In the genomic region with DNA sequence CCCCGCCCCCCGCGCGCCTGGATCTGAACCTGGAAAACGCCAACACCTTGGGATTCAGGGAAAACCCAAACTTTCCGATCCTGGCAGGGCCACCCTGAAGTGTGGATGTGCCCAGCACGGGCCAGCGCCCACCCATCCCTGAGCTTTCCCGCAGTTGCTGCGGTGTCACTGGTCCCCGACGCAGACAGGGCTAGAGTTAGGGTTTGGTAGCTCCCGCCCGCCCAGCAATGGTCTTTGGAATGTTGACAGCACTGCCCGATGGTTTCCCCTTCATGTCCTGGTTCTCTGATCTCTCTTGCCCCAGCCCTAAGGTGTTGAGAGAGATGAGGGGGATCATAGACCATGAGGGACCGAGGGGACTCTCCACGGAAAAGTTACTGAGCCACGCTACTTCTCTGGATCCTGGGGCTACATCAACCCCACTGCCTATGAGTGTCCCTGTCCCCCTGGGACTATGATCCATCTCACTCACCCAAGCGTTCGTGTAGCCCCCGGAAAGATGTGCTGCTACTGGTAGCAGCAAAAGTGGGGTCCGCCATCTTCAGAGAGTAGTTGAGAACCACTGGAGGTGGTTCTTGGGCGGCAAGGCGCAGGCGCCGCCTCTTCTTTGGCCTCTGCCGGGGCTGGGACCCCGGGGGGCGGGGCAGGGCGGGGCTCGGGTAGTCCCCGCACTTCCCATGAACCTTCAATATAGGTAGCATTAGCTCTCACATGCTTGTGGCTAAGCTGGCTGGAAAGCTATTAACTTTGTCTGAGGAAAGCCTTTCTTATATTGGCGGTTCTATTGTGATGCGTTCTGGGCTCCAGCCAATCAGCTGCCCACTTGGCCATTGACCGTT, we compare ENCODE assay signal across 7 mouse cellular contexts. TPM values are rescaled to one million over a fixed set of nuclear protein-coding genes. Genes with fewer than 3 reads are reported as not detected.
DNase-seq lines count a peak whose midpoint lies in the region; ATAC-seq and TF ChIP-seq lines count a peak whose summit lies in the region.

A gene (minus strand): TSS at position 562 of the 839 bp plus-strand sequence.

- TF ChIP-seq CTCF in brain, embryonic 14.5 days (IDR thresholded peaks at IDR 0.05; ENCODE audit: borderline replicate concordance, extremely low read depth, insufficient read depth, insufficient read length), result no peak
- TF ChIP-seq CTCF in heart, adult 2 months (IDR thresholded peaks at IDR 0.05), result no peak

- H3K27ac ChIP-seq in heart, adult 2 months, result no peak within 1 kb of the TSS
- no peak within 1 kb of the TSS for H3K27ac ChIP-seq in stomach, embryonic 15.5 days

- TF ChIP-seq EP300 in heart, adult 2 months (IDR thresholded peaks at IDR 0.05; ENCODE audit: insufficient read depth, low read depth, low read length), result no peak

- H3K79me2 ChIP-seq in heart, adult 2 months (replicated peaks; ENCODE audit: control insufficient read depth, insufficient read depth, low read length), result no peaks in the 10 kb centered on the region

- intact Hi-C loops in heart, adult 2 months (cut with DNase I), result no loop called here
- intact Hi-C loops in left cerebral cortex, postnatal 14 days (cut with DNase I), result no loop called here

- H3K4me1 ChIP-seq in heart, adult 2 months (ENCODE audit: control insufficient read depth, insufficient read depth, low read length), result no peaks in the 10 kb centered on the region
- no peaks in the 10 kb centered on the region for H3K4me1 ChIP-seq in stomach, embryonic 15.5 days

- H3K9me3 ChIP-seq in stomach, embryonic 15.5 days, result no peaks in the 10 kb centered on the region

- TF ChIP-seq POLR2A in brain, embryonic 14.5 days (IDR thresholded peaks at IDR 0.05; ENCODE audit: borderline replicate concordance, extremely low read depth, insufficient read depth, insufficient read length, poor library complexity, severe bottlenecking), result no peak
- TF ChIP-seq POLR2A in heart, adult 2 months (IDR thresholded peaks at IDR 0.05; ENCODE audit: insufficient read depth, low read depth, low read length), result no peak

- H3K4me3 ChIP-seq in heart, adult 2 months, result peak within 1 kb of the TSS; percentile 46
- H3K4me3 ChIP-seq in stomach, embryonic 15.5 days (replicated peaks), result peak within 1 kb of the TSS; percentile 47

- H3K36me3 ChIP-seq in heart, adult 2 months (ENCODE audit: control insufficient read depth, insufficient read depth, low read length), result no peaks in the 10 kb centered on the region
- no peaks in the 10 kb centered on the region for H3K36me3 ChIP-seq in stomach, embryonic 15.5 days

- peak; percentile 45 for DNase-seq in R1 (ENCODE audit: low read depth, low spot score)
- DNase-seq in brain, embryonic 14.5 days (ENCODE audit: low read depth), result peak; percentile 22
- DNase-seq in heart, adult 2 months, result peak; percentile 27 to 44
- peak; percentile 26 for DNase-seq in kidney, postnatal 10 days
- peak; percentile 21 to 36 for DNase-seq in lung, postnatal 4 days
- DNase-seq in left cerebral cortex, postnatal 14 days (ENCODE audit: low spot score in 2 of 2), result no peak

- peak; percentile 58 for ATAC-seq in stomach, embryonic 15.5 days (ENCODE audit: insufficient read depth, low FRiP score, low read depth)

- H3K27me3 ChIP-seq in heart, adult 2 months (ENCODE audit: control insufficient read depth, insufficient read depth, low read length), result no peaks in the 10 kb centered on the region; the same call in 1 of the 2 replicates
- H3K27me3 ChIP-seq in stomach, embryonic 15.5 days (replicated peaks), result no peaks in the 10 kb centered on the region

- WGBS in heart, adult 2 months, result 21% methylated on average over 35 of the region's 35 CpGs
- 21% methylated on average over 35 of the region's 35 CpGs for WGBS in stomach, embryonic 15.5 days

- peak within 1 kb of the TSS; percentile 70 for H3K9ac ChIP-seq in heart, adult 2 months (ENCODE audit: low read depth, low read length)
- H3K9ac ChIP-seq in stomach, embryonic 15.5 days, result no peak within 1 kb of the TSS

- peak within 1 kb of the TSS; percentile 54 for H3K4me2 ChIP-seq in stomach, embryonic 15.5 days

RNA-seq across cellular contexts. Expression of the gene that starts here (rescaled TPM):
- 0.20 and 0.36 TPM in 2 replicates for polyA plus RNA-seq in brain, embryonic 14.5 days (2012; rRNA removed)
- under 1 TPM; 0.31 to 0.43 TPM for total RNA-seq in heart, adult 2 months (2021)
- polyA plus RNA-seq in heart, adult 2 months (2012; rRNA removed), result 0.04 and 0.12 TPM in 2 replicates
- 2.8 and 3.1 TPM in 2 replicates for polyA plus RNA-seq in stomach, embryonic 15.5 days (2015; fragmentation: Nextera tagmentation; extraction: Ambion mirVana)
- under 1 TPM; 0.19 to 0.24 TPM for total RNA-seq in left cerebral cortex, postnatal 14 days (2021)

Comparison
In these comparisons a context has a peak if more than half of its experiments do, and no peak if none do; other contexts are left out.
1. Peak in DNase-seq in brain, embryonic 14.5 days; RNA of the gene not detected or under 1 TPM.
2. Peak in DNase-seq, H3K4me3 ChIP-seq and H3K9ac ChIP-seq in heart, adult 2 months; RNA of the gene not detected or under 1 TPM.
3. DNase-seq: peak in R1 (single experiment), kidney, postnatal 10 days (single experiment) and lung, postnatal 4 days (2 of 2); none in left cerebral cortex, postnatal 14 days (0 of 2).